Mouse (Mus musculus): ENCODE measurements at regions not wholly inside any gene's neighbourhood (a gene's known extent, or its start where the extent isn't known, plus 50 kb on each side); places are given as distances from the start of the nearest gene placed in this dataset.

- DNase-seq: no peak
Measured at GRCm38 (mm10) chr3:56793054-56793453, 508.7 kb downstream of the Tm4sf1 start.

- no peak for DNase-seq
Measured at GRCm38 (mm10) chr3:56789155-56789554, 512.6 kb downstream of the Tm4sf1 start.

GRCm38 (mm10) chr3:56773920-56774319 lies 527.9 kb downstream of the Tm4sf1 start:
- DNase-seq: no peak

- no peak for DNase-seq
Measured at GRCm38 (mm10) chr3:56770225-56770624, 531.6 kb downstream of the Tm4sf1 start.

GRCm38 (mm10) chr3:56767133-56767532 lies 534.7 kb downstream of the Tm4sf1 start:
- no peak for DNase-seq

- DNase-seq: no peak
Measured at GRCm38 (mm10) chr3:56764336-56764735, 537.5 kb downstream of the Tm4sf1 start.

GRCm38 (mm10) chr3:56763896-56764295 lies 537.9 kb downstream of the Tm4sf1 start:
- no peak for DNase-seq

GRCm38 (mm10) chr3:56753654-56754053 lies 548.1 kb downstream of the Tm4sf1 start:
- DNase-seq: peak; percentile 49

GRCm38 (mm10) chr3:56751926-56752325 lies 549.9 kb downstream of the Tm4sf1 start:
- DNase-seq: no peak

- DNase-seq: no peak
Measured at GRCm38 (mm10) chr3:56740902-56741301, 557.4 kb upstream of the Nbea start.

- no peak for DNase-seq
Measured at GRCm38 (mm10) chr3:56739451-56739850, 556.0 kb upstream of the Nbea start.

- DNase-seq: no peak
Measured at GRCm38 (mm10) chr3:56730849-56731248, 547.3 kb upstream of the Nbea start.

- DNase-seq: no peak
Measured at GRCm38 (mm10) chr3:56724991-56725390, 541.5 kb upstream of the Nbea start.

GRCm38 (mm10) chr3:56708260-56708659 lies 524.8 kb upstream of the Nbea start:
- no peak for DNase-seq

GRCm38 (mm10) chr3:56707312-56707711 lies 523.8 kb upstream of the Nbea start:
- DNase-seq: no peak

- DNase-seq: no peak
Measured at GRCm38 (mm10) chr3:56706038-56706437, 522.5 kb upstream of the Nbea start.

GRCm38 (mm10) chr3:56698941-56699340 lies 515.4 kb upstream of the Nbea start:
- no peak for DNase-seq

GRCm38 (mm10) chr3:56698248-56698647 lies 514.7 kb upstream of the Nbea start:
- no peak for DNase-seq

GRCm38 (mm10) chr3:56681031-56681430 lies 497.5 kb upstream of the Nbea start:
- DNase-seq: no peak

- DNase-seq: no peak
Measured at GRCm38 (mm10) chr3:56668829-56669228, 485.3 kb upstream of the Nbea start.

GRCm38 (mm10) chr3:56660594-56660993 lies 477.1 kb upstream of the Nbea start:
- DNase-seq: no peak

- DNase-seq: peak; percentile 6
Measured at GRCm38 (mm10) chr3:56647313-56647712, 463.8 kb upstream of the Nbea start.

Measured in gastrocnemius, postnatal 25 days (tissue).